Mouse (Mus musculus) forebrain, postnatal 0 days (tissue): Measurements from ENCODE around the gene Rara. TPM values are rescaled to one million over a fixed set of nuclear protein-coding genes. Genes with fewer than 3 reads are reported as not detected.

Source experiments
- ATAC-seq: fragments of 200-750 bp; cut with Nextera tagmentation; 2 replicates; pipeline ENCODE4 v1.8.0; 2017; ENCODE audit warnings: mild to moderate bottlenecking, moderate library complexity
- DNase-seq: peaks from one replicate; pipeline ENCODE4 v3.0.0-alpha.2; 2015
- H3K27ac ChIP-seq: fragments of 300-500 bp; sonication (generic); 2 replicates; pipeline ENCODE4 v1.5.1; 2014; ENCODE audit warnings: low read depth, mild to moderate bottlenecking, antibody characterized with exemption, low read length, moderate library complexity, mixed read lengths
- H3K27me3 ChIP-seq: fragments of 300-500 bp; sonication (generic); 2 replicates; pipeline ENCODE4 v1.6.1; 2014; ENCODE audit warnings: mild to moderate bottlenecking, low read length, mixed read lengths; ENCODE audit not compliant: insufficient read depth
- H3K36me3 ChIP-seq: fragments of 300-500 bp; sonication (generic); 2 replicates; pipeline ENCODE4 v1.6.1; 2014; ENCODE audit warnings: mild to moderate bottlenecking, moderate library complexity; ENCODE audit not compliant: insufficient read depth
- H3K4me1 ChIP-seq: fragments of 300-500 bp; sonication (generic); 2 replicates; pipeline ENCODE4 v1.6.1; 2014; ENCODE audit warnings: antibody characterized with exemption; ENCODE audit not compliant: insufficient read depth
- H3K4me2 ChIP-seq: fragments of 300-500 bp; sonication (generic); 2 replicates; pipeline ENCODE4 v1.6.1; 2014; ENCODE audit warnings: low read depth, mild to moderate bottlenecking, moderate library complexity
- H3K4me3 ChIP-seq: fragments of 300-500 bp; sonication (generic); 2 replicates; pipeline ENCODE4 v1.5.1; 2014; ENCODE audit warnings: low read depth, low read length, mixed read lengths
- H3K9ac ChIP-seq: fragments of 300-500 bp; sonication (generic); 2 replicates; pipeline ENCODE4 v1.6.1; 2014; ENCODE audit warnings: mild to moderate bottlenecking
- H3K9me3 ChIP-seq: fragments of 300-500 bp; sonication (generic); 2 replicates; pipeline ENCODE4 v1.6.1; 2016; ENCODE audit warnings: low read length
- CTCF ChIP-seq: sonication (generic); IDR thresholded peaks from 2 replicates; pipeline ENCODE4 v1.5.1; 2016; ENCODE audit warnings: antibody characterized with exemption, control low read depth, low read depth
- WGBS: fragments of 180-500 bp; shearing (Covaris S2); extraction: QIAGEN DNeasy Blood & Tissue Kit; methylation state at CpG from one replicate; pipeline ENCODE4 v1.1.7; 2014; 5-methylcytosine and 5-hydroxymethylcytosine counted together
- polyA plus RNA-seq: library from polyadenylated mRNA; unstranded; fragments of >200 nt; fragmentation: Nextera tagmentation; extraction: Ambion mirVana; gene quantifications from 2 replicates; pipeline ENCODE4 v1.2.1, GENCODE M21; 2015
- total RNA-seq: library from RNA; depleted of rRNA; stranded (reverse); fragments of >200 nt; gene quantifications from 2 replicates; pipeline ENCODE4 v1.2.3, GENCODE M21; 2014

Rara gene
- total and polyA plus RNA-seq, 2 experiments from 2014 or later = 10.7 to 15.2 TPM

DNA sequence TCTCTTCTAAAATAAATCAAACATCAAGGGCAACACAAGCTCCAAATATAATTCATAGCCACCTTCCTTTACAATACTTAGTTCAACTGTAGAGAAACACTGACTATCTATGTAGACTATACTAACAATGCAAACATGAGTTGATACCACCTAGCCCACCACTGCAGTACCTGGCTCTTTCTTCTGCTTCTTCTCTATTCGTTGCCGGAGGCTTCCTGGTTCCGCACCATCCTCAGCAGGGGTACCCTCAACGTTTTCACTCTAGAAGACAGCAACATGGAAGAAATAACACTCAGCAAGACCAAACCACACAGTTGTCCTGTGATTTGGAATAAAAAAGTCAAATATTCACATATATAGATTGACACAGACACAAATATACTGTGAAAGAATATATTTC is 70.0 kb downstream of the Rara start:
- H3K4me3 ChIP-seq = no peak overlapping the region
- no peaks in the 10 kb centered on the region for H3K36me3 ChIP-seq
- H3K9me3 ChIP-seq = no peaks in the 10 kb centered on the region
- no peaks in the 10 kb centered on the region for H3K27me3 ChIP-seq
- no peaks in the 10 kb centered on the region for H3K4me1 ChIP-seq
- no peak for TF ChIP-seq CTCF
- no peak overlapping the region for H3K4me2 ChIP-seq
- DNase-seq (no peak), ATAC-seq (no peak)
- no peak overlapping the region for H3K9ac ChIP-seq
- 92% methylated on average over 4 of the region's 4 CpGs for WGBS
- H3K27ac ChIP-seq = no peak overlapping the region

GRCm38 (mm10) chr11:98998776-98999175 is 71.2 kb downstream of the Rara start:
- H3K4me3 ChIP-seq = no peak overlapping the region
- ATAC-seq = no peak
- no peaks in the 10 kb centered on the region for H3K27me3 ChIP-seq
- no peak for DNase-seq
- no peaks in the 10 kb centered on the region for H3K9me3 ChIP-seq
- H3K4me2 ChIP-seq = no peak overlapping the region
- H3K27ac ChIP-seq = no peak overlapping the region
- no peaks in the 10 kb centered on the region for H3K4me1 ChIP-seq
- TF ChIP-seq CTCF = peak; percentile 21; the same call in 1 of the 2 replicates
- H3K9ac ChIP-seq = no peak overlapping the region
- H3K36me3 ChIP-seq = no peaks in the 10 kb centered on the region

- Histone ChIP-seq H3K9ac (no peak overlapping the region), H3K4me3 (no peak overlapping the region), H3K4me2 (no peak overlapping the region), H3K9me3 (no peaks in the 10 kb centered on the region), H3K4me1 (no peaks in the 10 kb centered on the region), H3K27me3 (no peaks in the 10 kb centered on the region), H3K27ac (no peak overlapping the region), H3K36me3 (no peaks in the 10 kb centered on the region)
- no peak for ATAC-seq
- no peak for DNase-seq
- no peak for TF ChIP-seq CTCF
- 94% methylated on average over 11 of the region's 11 CpGs for WGBS
Observed at GRCm38 (mm10) chr11:98999243-98999642, 71.6 kb downstream of the Rara start.

DNA sequence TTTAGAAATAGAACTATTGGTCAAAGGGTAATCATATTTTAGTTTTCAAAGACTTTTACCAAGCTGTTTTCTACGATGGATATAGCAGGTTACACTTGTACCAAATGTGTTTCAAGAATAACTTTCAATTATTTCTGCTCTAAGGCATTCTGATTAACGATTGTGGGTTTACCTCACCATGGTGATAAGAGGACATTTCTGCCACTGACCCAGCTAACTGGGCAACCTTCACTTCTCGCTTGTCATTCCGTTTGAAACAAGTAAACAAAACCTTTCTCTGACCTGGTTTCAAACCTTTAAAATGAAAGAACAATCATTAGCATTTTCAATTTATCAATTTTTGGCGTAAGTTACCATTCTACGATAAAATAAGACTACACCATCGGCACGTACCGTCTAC is 79.2 kb downstream of the Rara start:
- Histone ChIP-seq H3K4me2 (no peak overlapping the region), H3K36me3 (no peaks in the 10 kb centered on the region), H3K27me3 (no peaks in the 10 kb centered on the region), H3K4me1 (no peaks in the 10 kb centered on the region), H3K4me3 (no peak overlapping the region), H3K9ac (no peak overlapping the region), H3K9me3 (no peaks in the 10 kb centered on the region), H3K27ac (no peak overlapping the region)
- DNase-seq (no peak), ATAC-seq (no peak)
- no peak for TF ChIP-seq CTCF
- WGBS = 91% methylated on average over 9 of the region's 9 CpGs

DNA sequence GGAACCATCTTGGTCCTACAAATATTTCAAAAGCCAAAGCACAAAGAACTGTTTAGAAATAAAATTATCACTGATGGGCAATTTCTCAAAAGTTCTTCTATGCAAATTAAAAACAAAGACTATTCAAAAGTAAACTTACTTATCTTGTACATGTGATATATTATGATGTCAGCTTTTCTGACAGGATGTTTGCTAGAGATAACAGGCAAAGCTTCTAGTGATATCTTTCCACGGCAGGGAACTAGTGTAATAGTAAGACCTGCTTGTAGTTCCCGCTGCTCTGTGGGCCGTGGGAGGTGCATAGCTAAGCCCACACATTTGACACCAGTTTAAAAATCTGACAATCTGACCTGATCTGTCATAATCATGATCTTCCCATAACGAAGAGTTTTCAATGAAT is 82.5 kb downstream of the Rara start:
- no peak overlapping the region for H3K4me2 ChIP-seq
- H3K27me3 ChIP-seq = no peaks in the 10 kb centered on the region
- TF ChIP-seq CTCF = no peak
- WGBS = 93% methylated on average over 4 of the region's 4 CpGs
- no peaks in the 10 kb centered on the region for H3K36me3 ChIP-seq
- H3K9me3 ChIP-seq = no peaks in the 10 kb centered on the region
- no peaks in the 10 kb centered on the region for H3K4me1 ChIP-seq
- H3K9ac ChIP-seq = no peak overlapping the region
- no peak overlapping the region for H3K4me3 ChIP-seq
- H3K27ac ChIP-seq = no peak overlapping the region
- no peak for ATAC-seq
- DNase-seq = no peak

DNA sequence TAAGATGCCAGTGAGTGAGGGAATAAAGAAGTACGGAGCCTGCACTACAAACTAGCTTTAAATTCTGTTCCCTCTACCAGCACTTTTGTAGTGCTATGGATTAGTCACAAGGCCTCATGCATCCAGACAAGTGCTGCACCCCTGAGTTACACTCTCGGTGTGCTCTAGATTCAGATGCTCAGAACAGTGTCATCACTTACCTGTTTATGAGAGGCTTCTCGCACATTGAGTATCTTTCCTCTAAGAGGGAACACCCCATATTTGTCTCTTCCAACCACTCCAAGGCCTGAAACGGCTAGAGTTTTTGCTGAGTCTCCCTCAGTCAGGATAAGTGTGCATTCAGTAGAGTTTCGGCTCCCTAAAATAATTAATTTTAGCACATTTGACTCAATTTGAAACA is 83.1 kb downstream of the Rara start:
- no peaks in the 10 kb centered on the region for H3K27me3 ChIP-seq
- DNase-seq = no peak
- no peak for ATAC-seq
- no peaks in the 10 kb centered on the region for H3K36me3 ChIP-seq
- TF ChIP-seq CTCF = no peak
- H3K4me1 ChIP-seq = no peaks in the 10 kb centered on the region
- H3K9me3 ChIP-seq = no peaks in the 10 kb centered on the region
- H3K27ac ChIP-seq = no peak overlapping the region
- no peak overlapping the region for H3K4me3 ChIP-seq
- no peak overlapping the region for H3K9ac ChIP-seq
- no peak overlapping the region for H3K4me2 ChIP-seq
- WGBS = 94% methylated on average over 5 of the region's 5 CpGs

- TF ChIP-seq CTCF = no peak
- ATAC-seq (no peak), DNase-seq (no peak)
- H3K4me3 ChIP-seq = no peak overlapping the region
- no peak overlapping the region for H3K4me2 ChIP-seq
- H3K9ac ChIP-seq = no peak overlapping the region
- no peaks in the 10 kb centered on the region for H3K27me3 ChIP-seq
- WGBS = 91% methylated on average over 1 of the region's 1 CpGs
- no peaks in the 10 kb centered on the region for H3K4me1 ChIP-seq
- H3K36me3 ChIP-seq = no peaks in the 10 kb centered on the region
- H3K9me3 ChIP-seq = no peaks in the 10 kb centered on the region
- no peak overlapping the region for H3K27ac ChIP-seq
Observed at GRCm38 (mm10) chr11:99013856-99014255, 86.2 kb downstream of the Rara start.

GRCm38 (mm10) chr11:99019844-99020243 is 92.2 kb downstream of the Rara start:
- DNase-seq (no peak), ATAC-seq (no peak)
- no peak overlapping the region for H3K4me3 ChIP-seq
- no peak overlapping the region for H3K9ac ChIP-seq
- TF ChIP-seq CTCF = no peak
- no peaks in the 10 kb centered on the region for H3K9me3 ChIP-seq
- no peaks in the 10 kb centered on the region for H3K27me3 ChIP-seq
- no peaks in the 10 kb centered on the region for H3K36me3 ChIP-seq
- WGBS = 95% methylated on average over 6 of the region's 6 CpGs
- H3K4me2 ChIP-seq = no peak overlapping the region
- H3K27ac ChIP-seq = no peak overlapping the region
- H3K4me1 ChIP-seq = no peaks in the 10 kb centered on the region
